Mouse (Mus musculus) limb, embryonic 14.5 days (tissue): ENCODE measurements around the gene Tank. TPM values are rescaled to one million over a fixed set of nuclear protein-coding genes. Genes with fewer than 3 reads are reported as not detected.

Source experiments
- ATAC-seq: fragments of 200-750 bp; cut with Nextera tagmentation; 2 replicates; pipeline ENCODE4 v1.8.0; 2017; ENCODE audit warnings: low read depth, moderate number of reproducible peaks, moderate TSS enrichment; ENCODE audit not compliant: low FRiP score
- DNase-seq: peaks from one replicate; pipeline ENCODE4 v3.0.0-alpha.2; 2015; ENCODE audit warnings: low spot score
- H3K27ac ChIP-seq: fragments of 300-500 bp; sonication (generic); replicated peaks from 2 replicates; pipeline ENCODE4 v1.5.1; 2014; ENCODE audit warnings: low read depth, mild to moderate bottlenecking, low read length, moderate library complexity, mixed read lengths
- H3K27me3 ChIP-seq: fragments of 300-500 bp; sonication (generic); 2 replicates; pipeline ENCODE4 v1.6.1; 2014; ENCODE audit warnings: low read length, mixed read lengths; ENCODE audit not compliant: control insufficient read depth, insufficient read depth
- H3K36me3 ChIP-seq: fragments of 300-500 bp; sonication (generic); 2 replicates; pipeline ENCODE4 v1.6.1; 2014; ENCODE audit warnings: mild to moderate bottlenecking, low read length, moderate library complexity, mixed read lengths; ENCODE audit not compliant: control insufficient read depth, insufficient read depth
- H3K4me1 ChIP-seq: fragments of 300-500 bp; sonication (generic); 2 replicates; pipeline ENCODE4 v1.6.1; 2014; ENCODE audit warnings: antibody characterized with exemption, low read length, mixed read lengths; ENCODE audit not compliant: control insufficient read depth, insufficient read depth
- H3K4me2 ChIP-seq: fragments of 300-500 bp; sonication (generic); replicated peaks from 2 replicates; pipeline ENCODE4 v1.6.1; 2014; ENCODE audit warnings: low read depth, mild to moderate bottlenecking, low read length, moderate library complexity; ENCODE audit not compliant: severe bottlenecking
- H3K4me3 ChIP-seq: fragments of 300-500 bp; sonication (generic); replicated peaks from 2 replicates; pipeline ENCODE4 v1.5.1; 2014; ENCODE audit warnings: low read length
- H3K9ac ChIP-seq: fragments of 300-500 bp; sonication (generic); 2 replicates; pipeline ENCODE4 v1.6.1; 2014; ENCODE audit warnings: mild to moderate bottlenecking, low read depth, low read length, moderate library complexity; ENCODE audit not compliant: severe bottlenecking
- H3K9me3 ChIP-seq: fragments of 300-500 bp; sonication (generic); 2 replicates; pipeline ENCODE4 v1.6.1; 2016; ENCODE audit warnings: low read length; ENCODE audit not compliant: control insufficient read depth
- POLR2A ChIP-seq: fragments of 200-500 bp; IDR thresholded peaks from 2 replicates; pipeline ENCODE4 v1.8.0; 2012; ENCODE audit warnings: inconsistent platforms, mild to moderate bottlenecking, moderate library complexity, borderline replicate concordance; ENCODE audit not compliant: insufficient read depth, insufficient read length; ENCODE audit errors: extremely low read depth
- WGBS: fragments of 180-500 bp; shearing (Covaris S2); extraction: QIAGEN DNeasy Blood & Tissue Kit; methylation state at CpG from one replicate; pipeline ENCODE4 v1.1.7; 2014; 5-methylcytosine and 5-hydroxymethylcytosine counted together
- polyA plus RNA-seq, 2 experiments: library from polyadenylated mRNA; depleted of rRNA in 1 of 2; stranded (reverse) in 1 of 2; unstranded in 1 of 2; fragments of >200 nt; fragmentation: Nextera tagmentation in 1 of 2; extraction: Ambion mirVana in 1 of 2; gene quantifications; 2 replicates each; pipeline versions ENCODE4 v1.2.1 to v1.2.3; 2012 to 2014

Gene Tank
- polyA plus RNA-seq, 2 experiments: 22.7 to 32.1 TPM

GRCm38 (mm10) chr2:61635099-61635498, 56.7 kb downstream of the Tank start:
- 91% methylated on average over 1 of the region's 1 CpGs for WGBS
- no peaks in the 10 kb centered on the region for H3K9me3 ChIP-seq
- no peak overlapping the region for H3K9ac ChIP-seq
- no peaks in the 10 kb centered on the region for H3K4me1 ChIP-seq
- TF ChIP-seq POLR2A: no peak
- no peak overlapping the region for H3K4me2 ChIP-seq
- H3K36me3 ChIP-seq: peaks cover 1% of the 10 kb centered on the region; the same call in 1 of the 2 replicates
- H3K27me3 ChIP-seq: no peaks in the 10 kb centered on the region
- H3K4me3 ChIP-seq: no peak overlapping the region
- no peak overlapping the region for H3K27ac ChIP-seq
- DNase-seq (no peak), ATAC-seq (no peak)

- Histone ChIP-seq H3K9me3 (no peaks in the 10 kb centered on the region), H3K4me1 (no peaks in the 10 kb centered on the region), H3K36me3 (no peaks in the 10 kb centered on the region), H3K4me2 (no peak overlapping the region), H3K4me3 (no peak overlapping the region), H3K9ac (no peak overlapping the region), H3K27me3 (no peaks in the 10 kb centered on the region), H3K27ac (no peak overlapping the region)
- no peak for DNase-seq
- TF ChIP-seq POLR2A: no peak
- WGBS: 71% methylated on average over 6 of the region's 6 CpGs
- ATAC-seq: no peak
These were observed 59.8 kb downstream of the Tank start for GRCm38 (mm10) chr2:61638182-61638581.

GRCm38 (mm10) chr2:61642452-61643368, 64.3 kb downstream of the Tank start:
- Histone ChIP-seq H3K4me1 (no peaks in the 10 kb centered on the region), H3K9me3 (no peaks in the 10 kb centered on the region), H3K27me3 (no peaks in the 10 kb centered on the region), H3K4me3 (no peak overlapping the region), H3K27ac (no peak overlapping the region), H3K36me3 (0 out of 2 replicates have a peak, but pooled peaks cover 3% of the 10 kb centered on the region), H3K9ac (no peak overlapping the region), H3K4me2 (no peak overlapping the region)
- ATAC-seq (no peak; the same call in 1 of the 2 replicates), DNase-seq (peak; percentile 69)
- 54% methylated on average over 6 of the region's 6 CpGs for WGBS
- no peak for TF ChIP-seq POLR2A

- no peak overlapping the region for H3K27ac ChIP-seq
- WGBS: 68% methylated on average over 4 of the region's 4 CpGs
- H3K27me3 ChIP-seq: no peaks in the 10 kb centered on the region; the same call in 1 of the 2 replicates
- 0 out of 2 replicates have a peak, but pooled peaks cover 3% of the 10 kb centered on the region for H3K4me1 ChIP-seq
- no peak overlapping the region for H3K9ac ChIP-seq
- no peak for ATAC-seq
- H3K36me3 ChIP-seq: peaks cover 17% of the 10 kb centered on the region
- no peak overlapping the region for H3K4me3 ChIP-seq
- no peak for TF ChIP-seq POLR2A
- DNase-seq: no peak
- no peak overlapping the region for H3K4me2 ChIP-seq
- no peaks in the 10 kb centered on the region for H3K9me3 ChIP-seq
These were observed 72.8 kb downstream of the Tank start for GRCm38 (mm10) chr2:61651206-61651605.

- 57% methylated on average over 3 of the region's 3 CpGs for WGBS
- H3K9ac ChIP-seq: no peak overlapping the region
- H3K36me3 ChIP-seq: peaks cover 17% of the 10 kb centered on the region
- no peak overlapping the region for H3K4me3 ChIP-seq
- no peak overlapping the region for H3K27ac ChIP-seq
- ATAC-seq (no peak), DNase-seq (no peak)
- no peaks in the 10 kb centered on the region for H3K9me3 ChIP-seq
- H3K27me3 ChIP-seq: peaks cover 2% of the 10 kb centered on the region; the same call in 1 of the 2 replicates
- H3K4me2 ChIP-seq: no peak overlapping the region
- 0 out of 2 replicates have a peak, but pooled peaks cover 3% of the 10 kb centered on the region for H3K4me1 ChIP-seq
- no peak for TF ChIP-seq POLR2A
These were observed 73.3 kb downstream of the Tank start for GRCm38 (mm10) chr2:61651640-61652039.
